Comparison of ENCODE assay signal across 7 mouse cellular contexts in genomic region chr2:18672766-18673164, GRCm38 (mm10). TPM values are rescaled to one million over a fixed set of nuclear protein-coding genes. Genes with fewer than 3 reads are reported as not detected.
DNase-seq lines count a peak whose midpoint lies in the region; ATAC-seq and TF ChIP-seq lines count a peak whose summit lies in the region.

No protein-coding gene starts in this region.

- H3K4me2 ChIP-seq in hindbrain, postnatal 0 days (ENCODE audit: low read depth, low read length) = peak overlapping the region; percentile 83
- peak overlapping the region; percentile 90 for H3K4me2 ChIP-seq in midbrain, embryonic 14.5 days (ENCODE audit: low read length)

- no peaks in the 10 kb centered on the region for H3K9me3 ChIP-seq in embryonic facial prominence, embryonic 10.5 days
- no peaks in the 10 kb centered on the region for H3K9me3 ChIP-seq in hindbrain, postnatal 0 days (ENCODE audit: low read length)
- no peaks in the 10 kb centered on the region for H3K9me3 ChIP-seq in midbrain, embryonic 14.5 days (ENCODE audit: control insufficient read depth, low read length)

- TF ChIP-seq CTCF in hindbrain, postnatal 0 days (IDR thresholded peaks at IDR 0.05; ENCODE audit: low read depth) = no peak

- H3K4me1 ChIP-seq in embryonic facial prominence, embryonic 10.5 days = peaks cover 29% of the 10 kb centered on the region
- H3K4me1 ChIP-seq in hindbrain, postnatal 0 days (ENCODE audit: insufficient read depth, low read length) = no peaks in the 10 kb centered on the region
- H3K4me1 ChIP-seq in midbrain, embryonic 14.5 days (ENCODE audit: control insufficient read depth, insufficient read depth, low read length) = peaks cover 12% of the 10 kb centered on the region; the same call in 1 of the 2 replicates

- H3K9ac ChIP-seq in hindbrain, postnatal 0 days (replicated peaks; ENCODE audit: low read length) = peak overlapping the region; percentile 91
- H3K9ac ChIP-seq in midbrain, embryonic 14.5 days (replicated peaks; ENCODE audit: low read length) = peak overlapping the region; percentile 99

- no peaks in the 10 kb centered on the region for H3K36me3 ChIP-seq in embryonic facial prominence, embryonic 10.5 days (replicated peaks)
- H3K36me3 ChIP-seq in hindbrain, postnatal 0 days (ENCODE audit: insufficient read depth, low read length) = no peaks in the 10 kb centered on the region
- no peaks in the 10 kb centered on the region for H3K36me3 ChIP-seq in midbrain, embryonic 14.5 days (ENCODE audit: control insufficient read depth, insufficient read depth, low read length)

- H3K27me3 ChIP-seq in embryonic facial prominence, embryonic 10.5 days (replicated peaks; ENCODE audit: low read depth, poor library complexity, severe bottlenecking) = peaks cover 56% of the 10 kb centered on the region
- no peaks in the 10 kb centered on the region for H3K27me3 ChIP-seq in hindbrain, postnatal 0 days (ENCODE audit: insufficient read depth, low read length)
- H3K27me3 ChIP-seq in midbrain, embryonic 14.5 days (ENCODE audit: control insufficient read depth, insufficient read depth, low read length) = peaks cover 22% of the 10 kb centered on the region

- DNase-seq in ovary, adult 18-20 months (ENCODE audit: low spot score) = peak; percentile 10
- no peak for DNase-seq in ovary, postnatal 10 days (ENCODE audit: low spot score)
- DNase-seq in embryonic facial prominence, embryonic 10.5 days (ENCODE audit: low spot score) = no peak
- no peak for DNase-seq in hindbrain, postnatal 0 days (ENCODE audit: low spot score)
- peak; percentile 63 for DNase-seq in midbrain, embryonic 14.5 days
- no peak for DNase-seq in thymus, postnatal 14 days

- 1% methylated on average over 11 of the region's 11 CpGs for WGBS in embryonic facial prominence, embryonic 10.5 days
- WGBS in hindbrain, postnatal 0 days = 1% methylated on average over 11 of the region's 11 CpGs
- WGBS in midbrain, embryonic 14.5 days = 1% methylated on average over 11 of the region's 11 CpGs

- peak overlapping the region; percentile 84 for H3K4me3 ChIP-seq in embryonic facial prominence, embryonic 10.5 days
- peak overlapping the region; percentile 62 for H3K4me3 ChIP-seq in hindbrain, postnatal 0 days (ENCODE audit: low read length)
- peak overlapping the region; percentile 84 for H3K4me3 ChIP-seq in midbrain, embryonic 14.5 days (replicated peaks; ENCODE audit: low read depth, low read length)

- no peak for ATAC-seq in hindbrain, postnatal 0 days
- ATAC-seq in midbrain, embryonic 14.5 days (ENCODE audit: low FRiP score, low TSS enrichment) = no peak
- no peak for ATAC-seq in cerebellum, adult (ENCODE audit: insufficient number of reproducible peaks, low FRiP score, low TSS enrichment)

- H3K27ac ChIP-seq in embryonic facial prominence, embryonic 10.5 days (replicated peaks) = peak overlapping the region; percentile 99
- H3K27ac ChIP-seq in hindbrain, postnatal 0 days = peak overlapping the region; percentile 96
- H3K27ac ChIP-seq in midbrain, embryonic 14.5 days (replicated peaks; ENCODE audit: low read depth, low read length) = peak overlapping the region; percentile 99

RNA-seq across cellular contexts. Expression of gene Commd3, which starts 0.6 kb away (rescaled TPM):
- polyA plus RNA-seq in embryonic facial prominence, embryonic 10.5 days (2016; fragmentation: Nextera tagmentation; extraction: Ambion mirVana) = 99.3 and 116 TPM in 2 replicates
- total RNA-seq in hindbrain, postnatal 0 days (2014; rRNA removed) = 137 and 185 TPM in 2 replicates
- polyA plus RNA-seq in hindbrain, postnatal 0 days (2015; fragmentation: Nextera tagmentation; extraction: Ambion mirVana) = 187 and 191 TPM in 2 replicates
- polyA plus RNA-seq in midbrain, embryonic 14.5 days (2014; fragmentation: Nextera tagmentation; extraction: Ambion mirVana) = 202 and 219 TPM in 2 replicates

RNA-seq across cellular contexts. Expression of gene Bmi1, which starts 4.1 kb away (rescaled TPM):
- polyA plus RNA-seq in embryonic facial prominence, embryonic 10.5 days (2016; fragmentation: Nextera tagmentation; extraction: Ambion mirVana) = 26.3 and 26.6 TPM in 2 replicates
- 37.2 and 61.9 TPM in 2 replicates for total RNA-seq in hindbrain, postnatal 0 days (2014; rRNA removed)
- polyA plus RNA-seq in hindbrain, postnatal 0 days (2015; fragmentation: Nextera tagmentation; extraction: Ambion mirVana) = 11.8 and 14.0 TPM in 2 replicates
- 34.1 and 43.6 TPM in 2 replicates for polyA plus RNA-seq in midbrain, embryonic 14.5 days (2014; fragmentation: Nextera tagmentation; extraction: Ambion mirVana)

RNA-seq across cellular contexts. Expression of gene Spag6, which starts 21.1 kb away (rescaled TPM):
- polyA plus RNA-seq in embryonic facial prominence, embryonic 10.5 days (2016; fragmentation: Nextera tagmentation; extraction: Ambion mirVana) = 0.25 and 0.31 TPM in 2 replicates
- total RNA-seq in hindbrain, postnatal 0 days (2014; rRNA removed) = not detected in 2 replicates
- 0.09 and 0.20 TPM in 2 replicates for polyA plus RNA-seq in hindbrain, postnatal 0 days (2015; fragmentation: Nextera tagmentation; extraction: Ambion mirVana)
- polyA plus RNA-seq in midbrain, embryonic 14.5 days (2014; fragmentation: Nextera tagmentation; extraction: Ambion mirVana) = 0.20 and 0.25 TPM in 2 replicates

Comparison
In these comparisons a context has a peak if more than half of its experiments do, and no peak if none do; other contexts are left out.
1. DNase-seq: peak in ovary, adult 18-20 months (single experiment) and midbrain, embryonic 14.5 days (single experiment); none in ovary, postnatal 10 days (single experiment), embryonic facial prominence, embryonic 10.5 days (single experiment), hindbrain, postnatal 0 days (single experiment) and thymus, postnatal 14 days (single experiment).
2. Peak in every context shown above with its lines, with median percentiles within 50 percentile points of each other: H3K27ac ChIP-seq and H3K4me3 ChIP-seq.